Mouse (Mus musculus): ENCODE data around the gene Nelfb. TPM values are rescaled to one million over a fixed set of nuclear protein-coding genes. Genes with fewer than 3 reads are reported as not detected.

Gene Nelfb
- polyA plus RNA-seq, 1 experiment, result 60.6 TPM

GRCm38 (mm10) chr2:25196172-25196954, 14.9 kb downstream of the Nelfb start, which contains the start of gene Tor4a:
Gene Tor4a (minus strand): TSS chr2:25196886.
- peak; percentile 67 for DNase-seq (ENCODE audit: low spot score)

GRCm38 (mm10) chr2:25195211-25196156, 15.8 kb downstream of the Nelfb start:
- DNase-seq (ENCODE audit: low spot score), result no peak

- DNase-seq (ENCODE audit: low spot score), result no peak
Observed at GRCm38 (mm10) chr2:25194486-25195171, 16.7 kb downstream of the Nelfb start.

GRCm38 (mm10) chr2:25194006-25194405, 17.3 kb downstream of the Nelfb start:
- no peak for DNase-seq (ENCODE audit: low spot score)

GRCm38 (mm10) chr2:25193330-25193770, 17.9 kb downstream of the Nelfb start:
- no peak for DNase-seq (ENCODE audit: low spot score)

GRCm38 (mm10) chr2:25187841-25188240, 23.4 kb downstream of the Nelfb start:
- no peak for DNase-seq (ENCODE audit: low spot score)

GRCm38 (mm10) chr2:25186575-25186930, 24.7 kb downstream of the Nelfb start:
- no peak for DNase-seq (ENCODE audit: low spot score)

GRCm38 (mm10) chr2:25185625-25186574, 25.4 kb downstream of the Nelfb start:
- DNase-seq (ENCODE audit: low spot score), result no peak

GRCm38 (mm10) chr2:25184496-25184895, 26.8 kb downstream of the Nelfb start:
- no peak for DNase-seq (ENCODE audit: low spot score)

GRCm38 (mm10) chr2:25183336-25183735, 28.0 kb downstream of the Nelfb start:
- no peak for DNase-seq (ENCODE audit: low spot score)

- DNase-seq (ENCODE audit: low spot score), result no peak
Observed at GRCm38 (mm10) chr2:25182664-25183063, 28.6 kb downstream of the Nelfb start.

- no peak for DNase-seq (ENCODE audit: low spot score)
Observed at GRCm38 (mm10) chr2:25181891-25182397, 29.3 kb downstream of the Nelfb start.

- DNase-seq (ENCODE audit: low spot score), result no peak
Observed at GRCm38 (mm10) chr2:25180973-25181890, 30.1 kb downstream of the Nelfb start.

GRCm38 (mm10) chr2:25180478-25180903, 30.8 kb downstream of the Nelfb start, which contains the start of gene Nrarp:
Gene Nrarp (plus strand): TSS chr2:25180758.
- DNase-seq (ENCODE audit: low spot score), result peak; percentile 90

- no peak for DNase-seq (ENCODE audit: low spot score)
Observed at GRCm38 (mm10) chr2:25179566-25180217, 31.6 kb downstream of the Nelfb start.

GRCm38 (mm10) chr2:25178285-25178972, 32.9 kb downstream of the Nelfb start:
- DNase-seq (ENCODE audit: low spot score), result no peak

- no peak for DNase-seq (ENCODE audit: low spot score)
Observed at GRCm38 (mm10) chr2:25177685-25178084, 33.6 kb downstream of the Nelfb start.

- no peak for DNase-seq (ENCODE audit: low spot score)
Observed at GRCm38 (mm10) chr2:25177076-25177475, 34.2 kb downstream of the Nelfb start.

All from urinary bladder, adult 2 months (tissue).